Mouse (Mus musculus) cerebellum, adult 11-12 months (tissue): ENCODE measurements around the gene Iqca.

Source experiments
- DNase-seq: peaks from one replicate; pipeline ENCODE4 v3.0.0; 2022

Gene Iqca

DNA sequence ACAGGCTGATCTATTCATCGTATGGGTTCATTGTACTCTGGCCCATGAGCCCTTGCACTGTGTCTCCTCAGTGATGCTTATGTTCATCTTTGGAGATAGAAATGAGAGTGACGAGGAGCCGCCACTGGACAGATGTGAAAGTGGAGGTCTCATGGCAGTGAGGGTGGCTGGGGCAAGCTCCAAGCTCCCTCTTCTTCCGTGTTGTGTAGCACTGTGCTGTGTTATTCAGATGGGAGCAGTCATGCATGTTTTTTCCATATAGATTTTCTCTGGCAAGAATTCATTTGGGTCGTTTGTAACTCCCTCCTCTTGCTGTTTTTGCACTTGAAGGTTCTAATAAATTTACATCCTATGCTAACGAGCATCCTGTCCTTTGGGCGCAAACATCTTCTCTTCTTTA, 21.2 kb downstream of the Iqca start:
- DNase-seq = no peak

DNA sequence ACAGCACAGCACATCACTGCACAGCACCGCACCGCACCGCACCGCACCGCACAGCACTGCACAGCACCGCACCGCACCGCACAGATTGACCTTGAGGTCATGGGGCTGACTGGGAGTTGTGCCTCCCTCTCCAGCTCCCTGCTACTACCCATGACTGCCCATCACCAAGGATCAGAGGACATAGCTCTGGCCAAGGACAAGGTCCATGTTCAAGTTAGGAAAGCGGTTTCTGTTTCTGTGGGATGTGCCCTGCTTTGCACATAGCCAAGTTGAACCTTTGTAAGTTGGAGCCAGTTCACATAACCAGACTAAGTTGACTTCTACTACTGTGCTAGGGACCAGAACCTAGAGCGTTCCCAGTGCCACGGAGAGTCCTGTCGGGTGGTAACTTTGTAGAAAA, 28.6 kb downstream of the Iqca start:
- no peak for DNase-seq

DNA sequence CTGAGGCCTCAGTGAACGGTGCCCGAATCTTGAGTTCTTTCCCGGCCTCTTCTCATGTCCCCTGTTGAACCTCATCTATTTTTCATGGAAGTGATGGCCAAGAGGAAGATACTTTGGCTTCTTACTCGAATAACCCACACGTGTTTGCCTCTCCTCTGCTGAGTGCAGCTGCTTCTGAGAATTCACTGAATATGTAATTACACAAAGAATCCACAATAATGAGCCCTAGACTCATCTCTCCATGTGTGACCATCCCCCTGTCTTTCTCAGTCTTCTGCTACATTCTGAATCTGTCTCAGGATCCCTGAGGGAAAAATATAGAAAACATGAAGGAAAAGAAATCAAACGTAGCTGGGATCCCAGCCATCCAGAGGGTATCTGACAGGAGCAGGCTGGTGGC, 32.5 kb downstream of the Iqca start:
- no peak for DNase-seq

DNA sequence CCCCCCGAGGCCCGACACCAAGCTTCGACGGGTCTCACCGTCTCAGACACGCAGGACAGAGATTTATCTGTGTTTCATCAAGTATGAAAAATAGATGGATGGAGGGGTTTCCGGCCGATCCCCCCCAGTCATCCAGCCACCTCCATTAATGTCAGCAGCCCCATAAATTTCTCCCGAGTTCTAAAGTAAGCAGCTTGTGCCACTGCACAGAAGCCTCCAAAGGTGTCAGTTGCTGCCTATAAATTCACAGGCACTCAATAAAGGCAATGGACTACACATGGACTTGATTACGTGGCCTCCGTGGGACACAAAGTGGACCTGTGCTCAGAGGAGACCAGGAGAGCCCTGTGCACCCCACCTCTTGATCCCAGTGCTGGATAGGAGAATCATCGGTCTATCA, 34.0 kb downstream of the Iqca start:
- no peak for DNase-seq

DNA sequence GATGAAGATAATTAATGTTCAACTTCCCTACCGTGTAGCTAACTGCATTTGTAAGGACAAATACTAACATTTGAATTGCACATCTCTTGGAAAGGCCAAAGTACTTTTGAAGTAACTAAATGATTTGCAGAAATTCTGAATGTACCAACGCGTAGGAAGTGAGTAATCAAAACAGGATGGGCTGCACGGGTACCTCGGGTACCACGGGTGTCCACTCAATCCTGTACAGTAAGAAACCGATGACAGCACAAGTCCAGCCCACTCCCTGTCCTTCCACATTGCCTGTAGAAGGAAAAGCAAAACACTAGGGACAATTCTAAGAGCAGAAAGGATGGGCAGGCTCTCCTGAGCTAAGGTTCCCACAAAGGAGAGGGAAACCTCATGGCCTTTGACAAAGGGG, 36.0 kb downstream of the Iqca start:
- no peak for DNase-seq

DNA sequence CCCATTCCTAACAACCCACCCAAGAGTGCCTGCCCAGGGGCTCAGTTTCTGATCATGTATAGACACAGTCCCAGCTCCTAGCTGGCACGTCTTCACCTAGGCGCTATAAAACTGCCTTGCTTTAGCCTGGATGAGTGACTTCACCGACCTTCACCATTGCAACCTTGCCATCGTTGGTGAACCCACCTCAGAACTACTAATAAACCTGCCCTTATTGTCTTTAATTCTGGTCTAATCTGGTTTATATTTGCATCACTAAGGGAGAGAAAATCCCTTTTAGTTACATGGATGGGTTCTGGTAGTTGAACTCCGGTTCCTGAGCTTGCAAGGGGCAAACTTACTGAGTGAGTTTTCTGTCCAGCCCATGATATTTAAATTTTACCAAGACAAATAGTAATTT, 38.6 kb downstream of the Iqca start:
- DNase-seq = no peak

DNA sequence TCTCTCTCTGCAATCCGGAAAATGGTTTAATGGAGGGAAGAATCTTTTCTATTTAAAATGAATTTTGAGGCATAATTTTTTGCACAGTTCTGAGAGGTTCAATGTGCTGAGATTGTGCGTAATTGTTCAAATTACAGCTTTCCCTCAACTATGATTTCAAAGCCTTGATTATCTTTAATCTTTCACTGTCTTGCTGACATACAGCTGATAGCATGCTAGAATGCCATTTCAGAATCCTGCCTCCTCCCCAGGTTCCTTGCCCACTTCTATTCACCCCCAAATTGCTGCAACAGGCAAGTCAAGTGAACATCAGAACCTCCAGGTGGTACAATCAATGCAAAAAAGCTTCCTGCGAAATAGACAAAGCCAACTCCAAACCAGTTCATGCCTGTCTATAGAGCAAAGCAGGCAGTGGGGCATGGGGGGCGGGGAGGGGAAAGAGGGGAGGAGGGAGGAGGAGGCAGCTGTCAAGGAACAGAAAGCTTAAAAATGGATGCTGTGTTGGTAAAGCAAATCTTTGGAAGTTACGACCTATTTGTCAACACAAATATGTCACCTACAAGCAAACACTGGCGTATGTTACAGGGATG, 39.5 kb downstream of the Iqca start:
- DNase-seq = no peak

DNA sequence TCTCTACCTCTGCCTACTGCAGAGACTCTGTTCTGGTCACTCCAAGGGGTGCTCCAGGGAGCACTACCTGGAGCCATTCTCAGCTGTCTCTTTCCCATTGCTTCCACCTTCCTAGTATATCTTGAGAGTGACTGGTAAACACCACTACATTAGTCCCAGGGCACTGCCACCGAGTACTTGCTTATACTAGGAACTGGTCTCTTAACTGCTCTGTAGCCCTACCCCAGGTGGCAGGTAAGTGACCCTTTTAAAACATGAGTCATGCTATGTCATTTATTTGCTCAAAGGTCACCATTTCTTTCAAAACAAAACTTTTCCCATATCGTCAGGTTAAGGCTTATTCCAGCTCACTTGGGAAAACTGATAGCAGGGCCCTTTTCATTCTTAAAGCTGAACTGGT, 40.5 kb downstream of the Iqca start:
- no peak for DNase-seq

DNA sequence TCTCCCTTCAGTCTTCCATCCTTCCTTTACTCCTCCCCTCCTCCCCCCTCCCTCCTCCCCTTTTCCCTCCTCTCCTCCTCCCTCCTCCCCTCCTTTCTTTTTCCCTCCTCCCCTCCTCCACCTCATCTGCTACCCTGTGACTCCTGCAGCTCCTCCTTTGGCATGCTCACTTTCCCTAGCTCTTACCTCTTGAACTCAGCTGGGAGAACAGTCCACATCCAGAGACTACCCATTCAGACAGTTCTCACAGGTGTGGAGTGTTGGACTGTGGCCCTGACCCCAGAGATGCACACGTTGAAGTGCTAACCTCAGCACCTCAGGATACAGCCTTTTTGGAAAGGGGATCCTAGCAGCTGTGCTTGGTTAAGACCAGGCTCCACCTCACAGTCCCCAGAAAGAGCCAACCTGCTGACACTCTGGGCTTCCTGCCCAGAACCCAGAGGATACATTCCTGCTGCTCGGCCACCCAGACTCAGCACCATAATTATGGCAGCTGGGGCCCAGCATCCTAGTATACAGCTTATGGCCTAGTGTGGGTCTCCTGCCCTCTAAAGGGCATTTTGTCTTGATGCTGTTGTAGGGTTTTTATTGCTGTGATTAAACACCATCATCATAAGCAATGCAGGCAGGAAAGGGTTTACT, 41.9 kb downstream of the Iqca start:
- DNase-seq = no peak

DNA sequence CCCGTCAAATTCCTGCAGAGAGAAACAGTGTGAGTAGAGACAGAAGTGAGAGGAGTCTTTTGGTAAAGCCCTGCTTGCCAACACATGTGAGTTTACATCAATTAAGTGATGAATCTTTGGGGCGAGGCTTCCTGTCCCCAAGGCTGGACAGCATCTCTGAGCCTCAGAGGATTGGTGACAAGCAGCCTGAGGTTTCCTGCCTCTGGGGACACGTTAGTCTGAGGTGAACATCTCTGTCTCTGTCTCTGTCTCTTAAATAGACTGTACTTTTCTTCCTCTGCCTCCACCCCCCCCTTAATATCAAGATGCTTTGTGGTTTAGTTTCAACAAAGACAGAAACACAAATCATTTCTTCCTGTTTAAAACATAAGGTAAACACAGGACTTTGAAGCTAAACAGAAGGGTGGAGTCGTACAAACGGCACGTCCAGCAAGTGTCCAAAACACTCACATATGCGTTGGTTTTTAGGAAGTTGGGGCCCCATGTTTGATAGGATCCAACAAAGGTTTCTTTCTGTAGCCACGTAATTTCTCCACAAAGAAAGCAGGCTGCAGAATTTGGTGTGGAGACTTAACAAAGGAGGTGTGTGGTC, 49.2 kb downstream of the Iqca start:
- no peak for DNase-seq

DNA sequence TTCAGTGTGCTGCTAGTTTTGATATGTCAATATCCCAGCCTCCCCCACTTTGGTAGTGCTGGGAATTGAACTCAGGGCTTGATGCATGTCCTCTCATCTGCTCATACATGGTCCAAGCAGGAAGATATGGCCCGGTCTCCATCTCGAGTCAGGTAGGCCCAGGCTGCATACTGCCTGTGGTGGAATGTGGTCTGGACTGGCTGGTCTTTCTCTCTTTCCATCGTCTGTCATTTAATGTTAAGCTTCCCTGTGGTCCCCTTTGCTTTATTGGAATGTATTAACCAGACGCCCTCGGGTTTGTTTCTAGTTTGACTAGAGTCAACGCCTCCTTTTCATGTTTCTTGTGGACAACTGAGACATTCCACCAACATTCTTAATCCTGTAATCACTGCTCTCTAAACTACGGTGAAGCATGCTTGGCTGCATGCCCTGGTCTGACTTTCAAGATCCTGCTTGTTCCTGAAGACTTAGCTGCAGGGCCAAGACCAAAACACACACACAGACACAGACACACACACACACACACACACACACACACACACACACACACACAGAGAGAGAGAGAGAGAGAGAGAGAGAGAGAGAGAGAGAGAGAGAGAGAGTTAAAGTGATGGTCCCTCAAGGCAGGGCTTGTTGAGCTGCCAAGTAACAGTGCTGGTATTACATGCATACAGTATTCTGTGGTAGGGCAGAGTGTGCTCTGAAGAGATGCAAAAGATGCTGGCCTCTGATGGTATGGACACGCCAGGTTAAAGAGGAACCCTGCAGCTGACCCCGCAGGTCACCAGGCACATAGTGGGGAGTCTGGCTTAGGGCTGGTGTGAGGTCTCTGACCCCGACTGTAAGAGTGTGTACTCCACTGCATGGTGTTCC, 52.6 kb downstream of the Iqca start:
- no peak for DNase-seq

DNA sequence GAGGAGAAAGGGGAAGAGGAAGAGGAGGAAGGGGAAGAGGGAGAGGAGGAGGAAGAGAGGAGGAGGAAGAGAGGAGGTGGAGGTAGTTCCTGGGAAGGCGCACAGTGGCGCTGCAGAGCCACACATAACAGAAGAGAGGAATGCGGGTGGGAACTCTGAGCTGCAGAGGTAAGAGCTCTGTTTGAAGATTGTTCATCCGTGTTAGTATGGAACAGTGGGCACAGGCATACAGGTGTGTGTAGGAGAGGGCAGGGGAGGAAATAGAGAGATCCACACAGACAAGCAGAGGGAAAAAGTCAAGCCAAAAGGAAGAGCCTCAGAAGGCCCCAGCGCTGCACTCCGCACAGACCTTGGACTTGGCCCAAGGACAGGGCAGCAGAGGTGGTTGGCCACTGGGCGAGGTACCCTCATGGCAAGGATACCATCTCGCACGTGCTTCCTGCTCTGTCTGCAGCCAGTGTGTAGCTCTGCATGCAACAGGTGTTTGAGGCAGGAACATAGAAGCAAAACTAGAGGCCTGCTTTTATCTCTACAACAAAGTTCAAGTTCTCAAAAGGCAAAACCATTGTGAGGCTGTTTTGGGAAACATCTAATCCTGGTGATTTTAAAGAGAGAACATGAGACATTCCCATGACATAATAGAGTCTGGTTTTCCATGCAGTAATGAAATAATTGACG, 60.2 kb downstream of the Iqca start:
- no peak for DNase-seq

DNA sequence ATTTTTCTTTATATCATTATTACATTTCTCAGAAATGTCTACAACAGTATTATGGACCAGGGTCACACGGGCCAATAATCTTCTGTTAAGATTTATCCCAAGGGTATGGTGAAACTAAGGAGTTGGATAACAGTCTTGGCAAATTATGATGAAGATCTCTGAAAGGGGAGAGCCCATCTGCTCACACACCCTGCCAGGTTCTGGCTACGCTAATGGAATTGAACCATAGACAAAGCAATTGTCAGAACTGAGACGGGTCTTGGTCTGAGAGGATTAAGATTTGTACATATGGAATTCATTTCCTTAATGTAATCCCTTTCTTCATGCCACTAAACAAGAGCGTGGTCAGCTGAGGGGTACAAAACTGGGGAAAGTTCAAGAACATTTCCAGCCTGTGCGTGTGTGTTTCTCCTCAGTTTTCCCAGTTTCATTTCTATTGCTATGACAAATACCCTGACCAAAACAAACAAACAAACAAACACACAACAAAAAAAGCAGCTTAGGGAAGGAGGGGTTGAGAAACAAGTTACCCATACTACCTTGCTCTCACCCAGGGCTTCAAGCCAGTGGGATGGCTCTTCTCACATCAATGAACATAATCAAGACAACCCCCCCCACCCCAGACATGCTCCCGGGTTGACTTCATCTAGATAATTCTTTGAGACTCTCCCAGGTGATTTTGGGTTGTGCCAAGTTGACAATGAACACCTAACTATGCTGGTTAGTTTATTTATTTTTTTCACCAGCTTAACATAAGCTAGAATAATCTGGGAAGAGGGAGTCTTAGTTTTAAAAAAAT, 64.8 kb downstream of the Iqca start:
- DNase-seq = no peak

DNA sequence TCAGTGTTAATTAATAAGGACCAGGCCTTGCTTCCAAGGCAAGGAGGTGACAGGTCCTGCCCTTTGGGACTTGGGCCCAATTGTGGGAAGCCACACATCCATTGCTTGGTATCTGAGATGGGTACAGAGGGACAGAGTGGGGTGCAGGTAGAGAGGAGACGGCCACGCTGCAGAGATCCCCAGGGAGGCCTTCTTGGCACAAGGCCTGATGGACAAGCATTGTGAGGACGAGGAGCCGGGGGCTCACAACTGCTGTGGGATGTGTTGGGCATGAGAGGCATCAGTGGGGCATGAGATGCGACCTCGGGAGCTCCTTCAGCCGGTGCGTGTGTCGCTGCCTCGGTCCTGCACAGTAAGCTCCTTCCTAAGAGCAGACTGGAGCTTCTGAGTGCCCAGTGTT, 66.7 kb downstream of the Iqca start:
- DNase-seq = no peak

DNA sequence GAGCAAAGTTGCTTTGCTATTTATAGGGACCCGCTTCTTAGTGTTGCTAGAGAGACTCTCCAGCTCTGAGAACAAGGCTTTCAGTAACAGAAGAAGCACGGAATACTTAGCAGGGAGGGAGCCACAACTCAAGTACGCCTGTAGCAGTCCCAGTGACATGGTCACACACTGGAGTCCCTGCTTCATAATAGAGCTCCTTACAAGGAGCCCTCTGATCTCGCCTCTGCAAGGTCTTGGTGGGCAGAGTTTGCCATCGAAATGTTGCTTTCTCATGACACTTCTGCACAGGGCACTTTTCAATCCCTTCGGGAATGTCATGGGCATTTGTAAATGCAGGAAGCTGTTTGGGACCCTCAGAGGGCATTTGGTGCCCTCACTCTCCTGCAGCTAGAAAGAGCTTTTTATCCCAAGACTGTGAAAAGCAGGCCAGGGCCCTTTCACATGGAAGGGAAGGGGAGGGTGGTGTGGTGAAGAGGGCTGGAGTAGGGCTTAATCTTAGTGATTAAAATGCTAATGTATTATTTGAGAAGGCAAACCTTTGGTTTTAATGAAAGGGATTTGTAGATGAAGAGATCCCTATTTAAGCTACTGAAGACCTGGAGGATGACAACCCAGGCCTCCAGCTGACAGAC, 67.6 kb downstream of the Iqca start:
- DNase-seq = no peak

DNA sequence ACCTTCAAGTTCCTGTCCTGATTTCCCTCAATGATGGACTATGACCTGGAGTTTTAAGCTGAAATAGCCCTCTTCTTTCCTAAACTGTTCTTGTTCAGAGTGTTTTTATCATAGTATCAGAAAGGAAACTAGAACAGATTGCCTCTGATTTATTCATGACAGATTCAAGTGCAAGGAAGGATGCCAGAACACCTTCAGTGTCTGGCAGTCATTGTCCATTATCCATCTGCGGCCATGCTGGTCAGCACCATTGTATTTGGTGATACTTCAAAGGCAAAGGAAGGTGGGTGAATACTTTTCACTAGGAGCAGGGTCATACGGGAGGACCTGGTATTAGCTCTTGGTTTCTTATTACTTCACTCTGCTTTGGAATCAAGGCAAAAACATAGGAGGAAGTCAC, 76.9 kb downstream of the Iqca start:
- DNase-seq = no peak

DNA sequence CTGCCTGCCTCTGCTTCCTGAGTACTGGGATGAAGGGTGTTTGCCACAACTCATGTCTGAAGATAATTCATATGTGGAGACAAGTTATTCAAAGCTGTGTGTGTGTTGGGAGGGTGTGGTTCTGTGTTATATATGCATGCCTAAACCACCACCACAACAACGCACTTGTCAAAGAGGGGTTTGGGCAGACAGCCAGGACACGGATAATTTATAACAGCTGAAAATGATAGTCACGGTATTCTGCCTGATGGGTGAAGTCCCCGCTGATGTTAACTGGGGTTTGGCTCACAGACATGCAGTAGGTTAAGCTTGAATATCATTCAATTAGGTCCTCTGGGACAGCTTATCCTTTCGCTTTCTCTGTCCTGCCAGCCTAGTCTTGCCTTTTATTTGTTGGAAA, 78.4 kb downstream of the Iqca start:
- DNase-seq = no peak

DNA sequence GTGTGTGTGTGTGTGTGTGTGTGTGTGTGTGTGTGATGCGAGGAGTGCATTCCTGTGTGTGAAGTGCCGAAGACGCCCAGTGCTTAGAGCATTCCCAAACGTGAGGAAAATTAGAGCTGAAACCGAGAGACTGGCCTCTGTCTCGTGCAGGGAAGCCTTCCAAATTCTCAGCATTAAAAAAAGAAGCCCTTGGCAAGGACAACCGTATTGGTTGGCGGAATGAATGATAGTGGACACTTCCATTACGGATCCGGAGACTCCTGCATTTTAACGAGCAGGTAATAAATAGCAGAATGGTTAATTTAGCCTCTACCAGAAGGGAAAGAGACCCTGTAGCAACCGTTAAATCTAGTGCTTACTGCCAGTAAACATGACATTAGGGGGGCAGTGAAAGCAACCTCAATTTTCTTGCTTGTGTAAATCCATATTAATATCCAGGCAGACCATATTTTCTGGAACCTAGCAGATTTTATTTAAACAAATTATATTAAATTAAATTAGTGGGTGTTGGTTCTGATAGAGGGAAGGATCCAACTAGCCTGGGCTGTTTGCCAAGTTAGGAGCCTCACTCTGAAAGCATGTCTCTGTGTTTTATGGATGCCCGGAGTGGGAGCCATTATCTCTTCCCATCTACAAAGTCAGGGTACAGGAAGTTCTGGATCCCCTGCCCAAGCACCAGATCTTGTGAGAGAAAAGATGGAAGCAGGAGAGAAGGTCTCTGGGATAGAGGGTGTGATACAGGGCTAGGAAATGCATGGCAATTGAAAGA, 81.2 kb downstream of the Iqca start:
- no peak for DNase-seq

DNA sequence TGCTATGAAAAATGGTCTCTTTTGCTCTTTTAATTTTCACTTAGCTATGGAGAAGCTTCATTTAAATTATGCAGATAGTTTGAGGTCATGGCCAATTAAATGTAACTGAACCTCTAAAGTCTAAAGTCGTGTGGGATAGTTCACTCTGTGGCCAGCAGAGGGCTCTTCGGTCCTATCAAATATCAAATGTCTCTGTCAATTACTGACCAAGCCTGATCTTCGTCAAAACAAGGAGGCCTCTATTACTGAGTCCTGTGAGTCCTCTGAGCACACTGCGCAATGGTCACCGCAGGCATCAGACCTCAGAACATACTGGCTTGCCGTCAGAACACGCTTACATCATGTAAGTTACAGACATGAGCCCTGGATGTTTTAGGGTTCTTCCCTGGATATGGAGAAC, 92.6 kb downstream of the Iqca start:
- peak; percentile 14 for DNase-seq

DNA sequence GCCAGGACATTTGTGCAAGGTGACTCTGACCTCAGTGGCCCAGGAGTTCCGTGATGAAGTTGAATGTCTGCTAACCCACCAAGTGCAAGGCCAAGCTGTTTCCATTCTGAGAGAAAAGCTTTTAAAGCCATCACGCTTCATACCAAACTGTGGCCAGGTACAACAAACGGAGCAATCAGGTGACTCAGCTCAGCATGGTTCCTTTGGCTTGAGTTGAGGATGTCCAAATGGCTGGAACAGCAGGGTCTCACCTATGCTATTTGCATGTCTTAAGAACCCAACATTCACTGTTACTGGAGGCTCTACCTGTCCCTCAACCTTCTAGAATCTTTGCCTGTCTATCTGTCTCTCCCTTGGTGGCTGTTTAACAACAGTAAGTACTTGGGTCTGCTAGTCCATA, 93.1 kb downstream of the Iqca start:
- no peak for DNase-seq

DNA sequence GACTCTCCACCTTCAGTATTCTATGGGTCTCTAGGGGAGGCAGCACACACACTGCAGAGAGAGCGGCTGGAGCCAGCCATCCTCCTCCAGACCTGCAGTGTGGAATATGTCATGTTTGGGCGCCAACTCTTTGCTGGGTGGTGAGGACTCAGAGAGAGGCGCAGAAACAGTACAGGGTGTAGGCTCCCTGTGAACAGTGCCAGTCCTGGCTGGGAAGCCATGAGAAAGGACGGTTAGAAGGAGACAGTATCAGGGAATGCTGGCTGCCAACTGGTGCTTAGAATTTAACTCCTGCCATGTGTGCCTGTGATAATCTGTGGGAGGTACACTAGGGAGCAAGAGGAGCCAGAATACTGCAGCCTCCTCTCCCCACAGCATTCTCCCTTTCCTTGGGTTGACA, 98.2 kb downstream of the Iqca start:
- no peak for DNase-seq
